Mouse (Mus musculus) liver, embryonic 11.5 days (tissue): ENCODE data around the gene Magi1. TPM values are rescaled to one million over a fixed set of nuclear protein-coding genes. Genes with fewer than 3 reads are reported as not detected.

Experiments used
- ATAC-seq: fragments of 200-750 bp; cut with Nextera tagmentation; replicated peaks from 2 replicates; pipeline ENCODE4 v1.8.0; 2017; ENCODE audit warnings: moderate number of reproducible peaks, mild to moderate bottlenecking, moderate TSS enrichment, moderate library complexity; ENCODE audit not compliant: low FRiP score
- DNase-seq: peaks from one replicate; pipeline ENCODE4 v3.0.0-alpha.2; 2017; ENCODE audit warnings: low spot score
- H3K27ac ChIP-seq: fragments of 300-500 bp; sonication (generic); 2 replicates; pipeline ENCODE4 v1.5.1; 2014; ENCODE audit warnings: mild to moderate bottlenecking, low read depth, low read length, control low read depth
- H3K27me3 ChIP-seq: fragments of 300-500 bp; sonication (generic); replicated peaks from 2 replicates; pipeline ENCODE4 v1.6.1; 2014; ENCODE audit warnings: low read length, mixed read lengths; ENCODE audit not compliant: control insufficient read depth, insufficient read depth
- H3K36me3 ChIP-seq: fragments of 300-500 bp; sonication (generic); 2 replicates; pipeline ENCODE4 v1.6.1; 2014; ENCODE audit warnings: mild to moderate bottlenecking, low read length, moderate library complexity, mixed read lengths; ENCODE audit not compliant: control insufficient read depth, insufficient read depth
- H3K4me1 ChIP-seq: fragments of 300-500 bp; sonication (generic); replicated peaks from 2 replicates; pipeline ENCODE4 v1.6.1; 2014; ENCODE audit warnings: low read length, mixed read lengths; ENCODE audit not compliant: control insufficient read depth, insufficient read depth
- H3K4me2 ChIP-seq: fragments of 300-500 bp; sonication (generic); 2 replicates; pipeline ENCODE4 v1.6.1; 2014; ENCODE audit warnings: mild to moderate bottlenecking, control low read depth, moderate library complexity
- H3K4me3 ChIP-seq: fragments of 300-500 bp; sonication (generic); 2 replicates; pipeline ENCODE4 v1.5.1; 2014; ENCODE audit warnings: low read depth, low read length, control low read depth
- H3K9ac ChIP-seq: fragments of 300-500 bp; sonication (generic); 2 replicates; pipeline ENCODE4 v1.6.1; 2014; ENCODE audit warnings: low read depth, low read length, control low read depth
- H3K9me3 ChIP-seq: fragments of 300-500 bp; sonication (generic); 2 replicates; pipeline ENCODE4 v1.6.1; 2016; ENCODE audit warnings: low read length, inconsistent platforms, mixed read lengths; ENCODE audit not compliant: control insufficient read depth
- WGBS: fragments of 180-500 bp; shearing (Covaris S2); extraction: QIAGEN DNeasy Blood & Tissue Kit; methylation state at CpG from one replicate; pipeline ENCODE4 v1.1.7; 2014; 5-methylcytosine and 5-hydroxymethylcytosine counted together
- polyA plus RNA-seq: library from polyadenylated mRNA; unstranded; fragments of >200 nt; fragmentation: Nextera tagmentation; extraction: Ambion mirVana; gene quantifications from 2 replicates; pipeline ENCODE4 v1.2.1, GENCODE M21; 2014

Magi1 gene
- polyA plus RNA-seq, 1 experiment from 2014 or later = 4.6 TPM

GRCm38 (mm10) chr6:94286555-94286954, 2.8 kb upstream of the Magi1 start:
- ATAC-seq (no peak), DNase-seq (no peak)
- WGBS = 70% methylated on average over 2 of the region's 2 CpGs
- H3K4me2 ChIP-seq = no peak overlapping the region
- H3K9ac ChIP-seq = no peak overlapping the region
- H3K4me3 ChIP-seq = no peak overlapping the region
- peaks cover 13% of the 10 kb centered on the region for H3K27me3 ChIP-seq
- H3K27ac ChIP-seq = no peak overlapping the region
- H3K4me1 ChIP-seq = peaks cover 8% of the 10 kb centered on the region
- H3K9me3 ChIP-seq = peaks cover 5% of the 10 kb centered on the region; the same call in 1 of the 2 replicates
- no peaks in the 10 kb centered on the region for H3K36me3 ChIP-seq

GRCm38 (mm10) chr6:94284089-94284825, 540 bp upstream of the Magi1 start:
- Histone ChIP-seq H3K9ac (peak overlapping the region; percentile 76), H3K27me3 (peaks cover 19% of the 10 kb centered on the region), H3K4me2 (peak overlapping the region; percentile 97), H3K4me3 (peak overlapping the region; percentile 71), H3K36me3 (no peaks in the 10 kb centered on the region), H3K4me1 (peaks cover 9% of the 10 kb centered on the region), H3K27ac (peak overlapping the region; percentile 93), H3K9me3 (peaks cover 5% of the 10 kb centered on the region; the same call in 1 of the 2 replicates)
- WGBS = under 1% methylated on average over 44 of the region's 44 CpGs
- ATAC-seq = peak; percentile 72
- DNase-seq = peak; percentile 69

DNA sequence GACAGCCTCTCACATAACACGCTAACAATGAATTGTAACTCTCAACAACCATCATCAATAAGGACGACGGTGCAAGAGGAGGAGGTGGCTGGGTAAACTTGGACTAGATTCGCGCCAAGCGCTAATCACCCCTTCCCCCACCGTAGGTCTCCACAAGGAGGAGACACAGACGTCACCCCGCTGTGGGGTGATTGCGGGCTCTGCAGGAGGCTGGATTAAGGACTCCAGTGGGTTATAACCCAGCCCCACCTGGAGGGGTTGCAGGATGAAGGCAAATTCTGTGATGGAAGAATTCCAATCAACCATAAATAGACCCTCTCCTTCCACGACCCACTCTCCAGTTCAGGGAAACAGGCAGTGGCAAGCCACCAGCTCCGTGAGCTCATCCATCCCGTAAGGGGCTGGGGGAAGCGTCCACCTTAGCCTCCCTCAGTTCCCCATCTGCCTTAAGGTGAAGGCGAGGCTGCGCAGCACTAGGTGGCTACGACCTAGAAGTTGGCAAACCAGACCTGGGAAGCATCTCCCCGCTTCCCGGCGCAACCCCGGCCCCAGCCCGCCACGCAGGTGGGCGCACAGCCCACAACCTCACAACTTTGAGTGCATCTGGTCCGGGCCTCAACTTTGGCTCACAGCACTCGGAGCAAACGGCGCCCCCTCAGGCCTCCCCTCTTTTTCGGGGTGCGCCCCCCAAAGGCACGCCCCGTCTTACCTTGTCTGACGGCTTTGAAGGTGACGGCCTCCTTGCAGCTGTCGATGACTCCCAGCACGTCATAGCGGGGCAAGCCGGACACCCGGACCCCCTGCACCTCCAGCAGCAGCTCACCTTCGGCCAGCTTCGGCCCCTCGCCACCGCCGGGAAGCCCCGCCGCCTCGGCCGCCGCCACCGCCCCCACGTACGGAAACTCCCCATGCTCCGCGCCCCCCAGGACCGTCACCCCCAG, 1.1 kb downstream of the Magi1 start:
- Histone ChIP-seq H3K4me2 (peak overlapping the region; percentile 97), H3K36me3 (no peaks in the 10 kb centered on the region), H3K4me3 (peak overlapping the region; percentile 71), H3K9me3 (no peaks in the 10 kb centered on the region), H3K27ac (peak overlapping the region; percentile 93), H3K4me1 (peaks cover 9% of the 10 kb centered on the region), H3K27me3 (peaks cover 19% of the 10 kb centered on the region), H3K9ac (peak overlapping the region; percentile 76)
- WGBS = 1% methylated on average over 55 of the region's 55 CpGs
- ATAC-seq = no peak
- peak; percentile 56 for DNase-seq

DNA sequence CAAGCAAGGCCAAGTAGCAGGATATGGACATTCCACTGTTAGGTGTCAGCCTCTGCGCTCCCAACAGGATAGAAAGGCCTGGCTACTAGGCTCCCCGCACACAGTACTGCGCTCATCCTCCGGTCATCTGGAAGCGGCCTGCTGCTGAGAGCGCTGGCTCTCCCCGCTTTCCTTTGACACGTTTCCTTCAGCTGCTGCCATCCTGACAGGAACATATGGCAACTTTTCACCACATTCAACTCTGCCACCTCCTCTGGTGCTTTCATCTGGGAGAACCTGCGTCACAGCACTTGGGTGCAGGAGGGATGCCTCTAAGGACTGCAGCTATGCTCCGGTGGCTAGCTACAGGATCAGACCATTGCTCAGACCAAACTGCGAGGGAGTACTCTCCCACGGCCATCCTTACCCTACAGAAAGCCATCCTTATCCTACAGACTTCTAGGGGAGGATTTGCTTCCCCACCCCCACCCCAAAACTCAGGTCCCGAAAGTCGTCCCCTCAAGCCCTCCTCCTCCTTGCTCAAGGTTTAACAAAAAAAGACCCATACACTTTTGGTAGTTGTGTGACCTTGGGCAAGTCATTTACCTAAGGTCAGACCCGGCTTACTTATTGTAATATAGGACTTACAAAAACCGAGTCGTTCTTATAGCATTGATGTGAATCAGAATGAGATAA, 2.0 kb downstream of the Magi1 start:
- H3K4me2 ChIP-seq = peak overlapping the region; percentile 97
- H3K9me3 ChIP-seq = no peaks in the 10 kb centered on the region
- 9% methylated on average over 17 of the region's 17 CpGs for WGBS
- no peak overlapping the region for H3K27ac ChIP-seq
- peaks cover 9% of the 10 kb centered on the region for H3K4me1 ChIP-seq
- no peak overlapping the region; the same call in 1 of the 2 replicates for H3K9ac ChIP-seq
- DNase-seq (peak; percentile 48), ATAC-seq (no peak)
- no peaks in the 10 kb centered on the region for H3K36me3 ChIP-seq
- H3K27me3 ChIP-seq = peaks cover 19% of the 10 kb centered on the region
- H3K4me3 ChIP-seq = peak overlapping the region; percentile 71

- Histone ChIP-seq H3K27ac (no peak overlapping the region), H3K9me3 (no peaks in the 10 kb centered on the region), H3K27me3 (no peaks in the 10 kb centered on the region), H3K9ac (no peak overlapping the region), H3K36me3 (no peaks in the 10 kb centered on the region), H3K4me2 (no peak overlapping the region), H3K4me1 (peaks cover 2% of the 10 kb centered on the region; the same call in 1 of the 2 replicates), H3K4me3 (no peak overlapping the region)
- 78% methylated on average over 3 of the region's 3 CpGs for WGBS
- no peak for ATAC-seq
- no peak for DNase-seq
Measured at GRCm38 (mm10) chr6:94273941-94274340, 9.8 kb downstream of the Magi1 start.

DNA sequence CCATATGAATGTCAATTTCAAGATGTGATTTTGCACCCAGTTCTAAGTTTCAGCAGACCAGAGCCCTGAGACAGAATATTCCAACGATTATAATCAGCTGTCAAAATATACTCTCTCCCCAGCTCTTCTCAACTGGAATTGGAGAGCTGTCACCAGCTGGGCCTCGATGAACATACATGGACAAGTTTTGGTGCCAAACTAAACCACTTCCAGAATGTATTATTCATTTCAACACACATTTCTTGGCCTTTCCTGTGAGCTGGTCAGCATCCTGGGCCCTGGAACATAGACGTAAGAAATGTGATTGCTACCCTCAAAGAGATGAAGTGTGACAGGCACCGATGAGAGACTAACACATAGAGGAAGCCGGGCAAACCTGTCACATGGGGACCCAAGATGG, 13.7 kb downstream of the Magi1 start:
- 72% methylated on average over 5 of the region's 5 CpGs for WGBS
- Histone ChIP-seq H3K4me3 (no peak overlapping the region), H3K9ac (no peak overlapping the region), H3K9me3 (no peaks in the 10 kb centered on the region), H3K27ac (no peak overlapping the region), H3K36me3 (no peaks in the 10 kb centered on the region), H3K4me2 (no peak overlapping the region), H3K27me3 (no peaks in the 10 kb centered on the region), H3K4me1 (peaks cover 2% of the 10 kb centered on the region; the same call in 1 of the 2 replicates)
- DNase-seq = no peak
- ATAC-seq = no peak

- Histone ChIP-seq H3K36me3 (no peaks in the 10 kb centered on the region), H3K9ac (no peak overlapping the region), H3K4me3 (no peak overlapping the region), H3K9me3 (no peaks in the 10 kb centered on the region), H3K27ac (no peak overlapping the region), H3K4me1 (peaks cover 4% of the 10 kb centered on the region; the same call in 1 of the 2 replicates), H3K4me2 (no peak overlapping the region), H3K27me3 (no peaks in the 10 kb centered on the region)
- WGBS = 42% methylated on average over 4 of the region's 4 CpGs
- DNase-seq (no peak), ATAC-seq (no peak)
Measured at GRCm38 (mm10) chr6:94269174-94269573, 14.5 kb downstream of the Magi1 start.

- Histone ChIP-seq H3K36me3 (no peaks in the 10 kb centered on the region), H3K27me3 (no peaks in the 10 kb centered on the region), H3K9me3 (no peaks in the 10 kb centered on the region), H3K4me3 (no peak overlapping the region), H3K4me2 (no peak overlapping the region), H3K4me1 (peaks cover 2% of the 10 kb centered on the region; the same call in 1 of the 2 replicates), H3K27ac (no peak overlapping the region), H3K9ac (no peak overlapping the region)
- ATAC-seq (no peak), DNase-seq (no peak)
- WGBS = 55% methylated on average over 3 of the region's 3 CpGs
Measured at GRCm38 (mm10) chr6:94265244-94265935, 18.3 kb downstream of the Magi1 start.
